Mouse (Mus musculus): ENCODE data around the gene Sh3kbp1. TPM values are rescaled to one million over a fixed set of nuclear protein-coding genes. Genes with fewer than 3 reads are reported as not detected.
A peak's percentile ranks its signal among the peaks of the same experiment; 100 is the strongest.

Sh3kbp1 gene
- polyA plus RNA-seq, 2 experiments from 2014 or later = 230 to 269 TPM

- peak; percentile 53 for ATAC-seq
Observed at GRCm38 (mm10) chrX:159678320-159678835, 51.3 kb downstream of the Sh3kbp1 start.

- no peak for ATAC-seq
Observed at GRCm38 (mm10) chrX:159685521-159685920, 58.4 kb downstream of the Sh3kbp1 start.

GRCm38 (mm10) chrX:159686850-159687249 is 59.8 kb downstream of the Sh3kbp1 start:
- ATAC-seq = peak; percentile 83

DNA sequence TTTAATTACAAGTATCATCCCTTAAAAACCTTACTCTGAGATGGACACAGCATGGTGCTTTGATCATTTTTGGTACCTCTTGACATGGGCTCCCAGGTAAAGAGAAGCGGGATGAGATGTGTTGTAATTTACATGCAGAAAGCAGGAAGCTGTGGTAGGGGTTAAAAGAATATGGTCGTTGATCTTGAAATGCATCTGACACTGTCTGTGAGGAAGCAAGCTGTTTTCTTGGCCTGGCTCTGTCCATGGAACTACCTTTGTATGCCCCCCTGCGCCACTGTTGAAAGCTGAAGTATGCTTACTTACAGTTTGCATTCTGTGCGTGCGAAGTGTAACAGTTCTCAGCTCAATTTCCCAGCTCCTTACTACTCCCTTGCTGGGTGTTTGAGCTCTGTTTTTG is 61.6 kb downstream of the Sh3kbp1 start:
- no peak for ATAC-seq

DNA sequence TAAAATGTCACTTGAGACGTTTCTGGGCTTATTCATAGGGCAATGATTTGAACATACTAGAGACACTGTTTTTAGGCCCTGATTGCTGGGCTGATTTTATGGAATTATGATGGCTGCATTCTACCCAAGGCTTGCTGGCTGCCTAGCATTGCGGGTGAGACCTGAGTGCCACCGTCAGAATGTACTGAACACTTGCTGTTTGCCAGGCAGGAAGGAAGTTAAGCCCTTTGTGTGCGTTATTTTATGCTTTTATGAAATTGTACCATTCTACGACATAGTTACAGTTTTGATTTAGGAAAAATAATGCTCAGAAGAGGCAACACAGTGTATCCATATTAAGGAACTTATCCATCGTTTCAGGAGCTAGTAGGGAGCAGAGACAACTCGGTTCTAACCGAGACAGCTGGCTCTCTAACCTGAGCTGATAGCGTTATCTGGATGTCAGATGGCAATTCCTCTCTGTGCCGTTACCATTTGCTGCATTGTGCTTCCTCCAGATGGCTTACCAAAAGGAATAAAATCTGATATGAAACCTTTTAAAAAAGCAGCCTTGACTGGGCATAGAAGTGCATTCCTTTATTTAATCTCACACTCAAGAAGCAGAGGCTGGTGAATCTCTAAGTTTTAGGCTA is 62.8 kb downstream of the Sh3kbp1 start:
- ATAC-seq = peak; percentile 19

GRCm38 (mm10) chrX:159693126-159693525 is 66.1 kb downstream of the Sh3kbp1 start:
- ATAC-seq = no peak

- peak; percentile 30 for ATAC-seq
Observed at GRCm38 (mm10) chrX:159696545-159696944, 69.5 kb downstream of the Sh3kbp1 start.

DNA sequence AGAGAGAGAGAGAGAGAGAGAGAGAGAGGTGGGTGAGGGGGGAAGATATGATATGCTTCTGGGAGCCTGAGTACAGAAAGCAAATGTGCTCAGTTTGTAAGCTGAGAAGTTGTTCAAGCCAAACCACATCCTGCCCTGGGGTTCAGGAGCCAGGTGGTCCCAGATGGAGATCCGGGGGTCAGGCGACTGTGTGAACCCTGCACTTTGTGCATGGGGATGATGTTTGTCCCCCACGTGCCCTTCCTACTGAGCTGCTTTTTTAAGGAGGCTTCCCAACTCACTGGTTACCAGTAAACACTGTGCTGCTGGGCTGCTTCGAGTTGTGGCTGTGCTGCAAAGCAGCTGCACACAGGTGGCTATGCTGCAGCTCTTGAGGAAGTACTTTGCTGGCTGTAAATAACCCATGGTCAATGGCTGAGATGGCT is 70.0 kb downstream of the Sh3kbp1 start:
- ATAC-seq = peak; percentile 75

DNA sequence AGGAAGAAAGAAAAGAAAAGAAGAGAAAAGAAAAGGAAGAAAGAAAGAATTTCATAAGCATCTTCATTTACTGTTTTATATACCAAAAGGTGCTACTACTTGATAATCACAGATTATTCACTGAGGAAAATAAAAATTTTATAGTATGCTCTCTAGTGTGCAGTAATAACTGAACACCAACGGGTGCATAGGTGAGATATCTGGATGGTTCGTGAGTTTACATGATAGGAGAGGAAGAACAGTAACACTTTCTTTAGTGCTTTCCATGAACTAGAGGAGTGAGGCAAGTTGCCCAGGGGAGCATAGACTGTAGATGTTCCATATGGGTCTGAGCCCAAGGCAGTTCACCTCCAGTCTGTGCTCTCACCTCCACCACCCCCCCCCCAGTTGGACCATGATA is 75.8 kb downstream of the Sh3kbp1 start:
- ATAC-seq = no peak

GRCm38 (mm10) chrX:159704381-159705004 is 77.4 kb downstream of the Sh3kbp1 start:
- ATAC-seq = no peak

DNA sequence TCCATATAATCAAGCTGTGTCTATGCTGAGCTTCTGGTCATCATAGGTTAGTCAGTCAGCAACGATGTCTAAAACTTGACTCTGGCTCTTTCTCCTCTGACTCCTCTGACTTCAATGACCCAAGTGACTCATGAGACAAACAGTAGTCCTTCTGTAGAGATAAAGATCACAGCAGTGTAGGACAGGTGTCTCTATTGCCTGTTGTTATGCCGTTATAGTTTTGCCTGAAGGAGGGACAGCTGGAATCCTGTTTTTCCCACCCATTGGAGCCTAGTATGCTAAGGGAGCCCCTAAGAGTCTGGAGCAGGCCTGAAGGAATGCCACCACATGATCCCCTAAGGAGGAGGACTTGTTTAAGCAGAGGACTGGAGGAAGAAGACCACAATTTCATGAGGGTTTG is 78.3 kb downstream of the Sh3kbp1 start:
- no peak for ATAC-seq

DNA sequence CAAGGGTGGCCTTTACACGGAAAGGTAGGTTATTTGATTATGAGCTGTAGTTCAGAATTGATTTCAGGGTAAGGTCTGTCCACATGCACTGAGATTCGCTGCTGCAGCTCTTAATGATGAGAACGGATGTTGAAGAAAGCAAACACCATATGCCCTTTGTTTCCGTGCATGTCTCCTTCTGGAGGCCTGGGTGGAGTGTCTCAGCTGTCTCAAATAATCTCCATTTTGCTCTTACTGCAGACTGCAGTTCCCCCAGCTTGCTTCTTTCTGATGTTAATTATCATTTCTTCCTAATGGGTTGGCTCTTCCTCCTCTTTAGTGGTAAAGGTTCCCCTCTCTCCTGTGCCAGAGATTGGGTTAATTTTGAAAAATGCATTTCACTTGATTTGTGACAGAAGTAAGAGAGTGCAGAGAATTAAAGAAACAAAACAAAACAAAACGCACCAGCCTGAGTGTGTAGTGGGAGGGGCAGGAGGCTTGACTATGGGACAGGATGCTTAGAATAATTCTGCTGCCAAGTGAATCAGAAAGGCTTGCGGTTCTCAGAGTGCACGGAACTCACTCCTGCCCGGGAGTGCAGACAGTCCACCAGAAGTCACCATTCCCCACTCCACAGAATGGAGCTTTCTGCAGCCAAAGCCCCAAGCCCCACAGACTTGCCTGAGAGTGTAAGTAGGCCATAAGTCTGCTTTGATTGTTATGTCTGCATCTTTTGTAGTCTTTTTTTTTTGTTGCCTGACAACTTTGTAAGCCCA is 81.2 kb downstream of the Sh3kbp1 start:
- ATAC-seq = peak; percentile 73

DNA sequence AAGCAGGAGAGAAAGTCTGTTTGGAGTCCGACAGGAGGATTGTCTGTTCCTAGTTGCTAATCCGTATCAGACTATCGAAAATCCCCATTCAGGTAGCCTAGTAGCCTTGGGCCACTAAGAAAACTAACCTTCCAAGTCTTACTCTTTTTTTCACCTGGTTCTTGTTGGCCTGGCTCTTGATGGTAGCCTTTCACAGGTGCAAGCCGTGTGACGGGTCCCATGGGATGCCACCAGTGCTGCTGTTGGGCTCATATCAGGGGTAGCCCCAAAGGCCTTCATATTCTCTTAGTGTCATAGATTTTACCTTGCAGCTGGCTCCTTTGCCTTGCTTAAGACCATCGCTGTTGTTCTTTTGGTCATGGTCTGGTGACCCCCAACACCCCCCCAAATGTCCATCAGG is 82.2 kb downstream of the Sh3kbp1 start:
- ATAC-seq = no peak

- ATAC-seq = peak; percentile 18
Observed at GRCm38 (mm10) chrX:159711070-159712029, 84.3 kb downstream of the Sh3kbp1 start.

- no peak for ATAC-seq
Observed at GRCm38 (mm10) chrX:159713191-159713590, 86.1 kb downstream of the Sh3kbp1 start.

GRCm38 (mm10) chrX:159721390-159721789 is 94.3 kb downstream of the Sh3kbp1 start:
- peak; percentile 52 for ATAC-seq

DNA sequence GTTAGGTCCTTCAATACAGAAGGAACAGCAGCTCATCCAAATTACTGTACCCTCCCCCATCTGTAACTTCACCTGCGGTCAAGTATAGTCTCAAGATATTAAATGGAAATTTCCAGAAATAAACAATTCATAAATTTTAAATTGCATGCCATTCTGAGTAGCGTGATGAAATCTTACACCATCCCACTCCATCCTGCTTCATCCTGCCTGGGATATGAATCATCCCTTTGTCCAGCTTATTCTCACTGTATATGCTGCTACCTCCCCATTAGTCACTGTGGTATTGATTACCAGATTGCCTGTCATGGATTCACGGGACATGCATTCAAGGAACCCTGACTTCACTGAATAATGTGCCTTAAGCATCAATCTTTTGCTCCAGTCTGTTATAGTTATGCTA is 104.3 kb downstream of the Sh3kbp1 start:
- ATAC-seq = no peak

- no peak for ATAC-seq
Observed at GRCm38 (mm10) chrX:159732845-159733244, 105.8 kb downstream of the Sh3kbp1 start.

- no peak for ATAC-seq
Observed at GRCm38 (mm10) chrX:159733948-159734347, 106.9 kb downstream of the Sh3kbp1 start.

- ATAC-seq = peak; percentile 25
Observed at GRCm38 (mm10) chrX:159735513-159736099, 108.5 kb downstream of the Sh3kbp1 start.

DNA sequence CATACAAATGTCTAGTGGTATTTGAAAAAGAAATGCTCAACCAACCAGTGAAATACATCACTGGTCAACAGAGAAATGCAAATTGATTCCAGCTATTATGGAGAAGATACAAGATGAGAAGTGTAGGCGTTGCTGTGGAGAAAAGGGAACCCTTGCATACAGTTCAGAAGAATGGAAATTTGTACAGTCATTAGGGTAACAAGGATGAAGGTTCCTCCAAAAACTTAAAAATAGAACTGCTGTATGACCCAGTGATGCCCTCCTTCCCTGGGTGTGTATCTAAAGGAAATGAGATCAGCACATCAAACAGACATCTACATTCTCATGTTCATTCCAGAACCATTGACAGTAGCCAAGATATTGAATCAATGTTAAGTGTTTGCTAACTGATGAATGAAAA is 110.3 kb downstream of the Sh3kbp1 start:
- ATAC-seq = no peak

- no peak for ATAC-seq
Observed at GRCm38 (mm10) chrX:159744035-159744434, 117.0 kb downstream of the Sh3kbp1 start.
